20 mouse cellular contexts compared by ENCODE assay signal in the genomic region with DNA sequence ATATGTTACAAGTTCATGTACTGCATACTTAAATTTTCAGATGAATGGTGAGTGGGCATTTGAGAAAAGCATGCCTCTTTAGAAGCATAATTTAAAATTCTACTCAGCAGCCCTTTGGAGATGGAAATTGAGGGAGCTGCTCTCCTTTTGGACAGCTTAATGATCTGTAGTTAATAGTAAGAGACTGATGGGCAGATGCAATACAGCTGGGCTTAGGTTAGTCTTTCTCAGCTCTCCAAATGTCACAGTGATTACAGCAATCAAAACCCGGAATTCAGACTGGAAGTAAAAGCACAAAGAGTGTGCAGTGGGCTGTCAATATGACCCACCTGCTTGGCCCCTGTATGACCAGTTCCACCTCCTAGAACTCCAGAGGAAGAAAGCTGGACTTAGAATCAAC. TPM values are rescaled to one million over a fixed set of nuclear protein-coding genes. Genes with fewer than 3 reads are reported as not detected.
A peak's percentile ranks its signal among the peaks of the same experiment; 100 is the strongest.
DNase-seq lines count a peak whose midpoint lies in the region; ATAC-seq lines count a peak whose summit lies in the region.
"Had no signal": no experiment of that assay in that cellular context is flagged by ENCODE, and none has a peak within 500 bp of the region (broad histone marks: within the 10 kb centered on the region; RNA-seq: fewer than 3 reads in every experiment).

No protein-coding gene starts in this region.

- no peaks in the 10 kb centered on the region for H3K9me3 ChIP-seq in forebrain, embryonic 13.5 days (replicated peaks)
- H3K9me3 ChIP-seq in forebrain, embryonic 10.5 days: no peaks in the 10 kb centered on the region
- no peaks in the 10 kb centered on the region for H3K9me3 ChIP-seq in neural tube, embryonic 11.5 days (ENCODE audit: control insufficient read depth, low read length)
- no peaks in the 10 kb centered on the region for H3K9me3 ChIP-seq in neural tube, embryonic 15.5 days (replicated peaks)
- H3K9me3 ChIP-seq: embryonic facial prominence, embryonic 13.5 days; heart, embryonic 10.5 days; hindbrain, embryonic 12.5 days had no signal

- H3K4me2 ChIP-seq in forebrain, embryonic 13.5 days: no peak overlapping the region
- H3K4me2 ChIP-seq in neural tube, embryonic 11.5 days (ENCODE audit: low read depth): no peak overlapping the region
- H3K4me2 ChIP-seq in neural tube, embryonic 15.5 days: no peak overlapping the region
- H3K4me2 ChIP-seq: embryonic facial prominence, embryonic 13.5 days; hindbrain, embryonic 12.5 days had no signal

- no peak overlapping the region for H3K9ac ChIP-seq in forebrain, embryonic 13.5 days
- H3K9ac ChIP-seq in neural tube, embryonic 11.5 days (ENCODE audit: low read length): no peak overlapping the region
- no peak overlapping the region for H3K9ac ChIP-seq in neural tube, embryonic 15.5 days (replicated peaks)
- H3K9ac ChIP-seq: embryonic facial prominence, embryonic 13.5 days; hindbrain, embryonic 12.5 days had no signal

- H3K36me3 ChIP-seq in forebrain, embryonic 13.5 days (ENCODE audit: poor library complexity, severe bottlenecking): peaks cover 15% of the 10 kb centered on the region
- H3K36me3 ChIP-seq in forebrain, embryonic 10.5 days (replicated peaks): no peaks in the 10 kb centered on the region
- no peaks in the 10 kb centered on the region for H3K36me3 ChIP-seq in neural tube, embryonic 11.5 days (ENCODE audit: control insufficient read depth, insufficient read depth, low read length)
- no peaks in the 10 kb centered on the region for H3K36me3 ChIP-seq in neural tube, embryonic 15.5 days
- H3K36me3 ChIP-seq: embryonic facial prominence, embryonic 13.5 days; heart, embryonic 10.5 days had no signal

- no peaks in the 10 kb centered on the region for H3K27me3 ChIP-seq in forebrain, embryonic 13.5 days
- H3K27me3 ChIP-seq in forebrain, embryonic 10.5 days (ENCODE audit: poor library complexity, severe bottlenecking): no peaks in the 10 kb centered on the region
- no peaks in the 10 kb centered on the region for H3K27me3 ChIP-seq in neural tube, embryonic 11.5 days (ENCODE audit: control insufficient read depth, insufficient read depth, low read length)
- H3K27me3 ChIP-seq in neural tube, embryonic 15.5 days (replicated peaks): no peaks in the 10 kb centered on the region
- H3K27me3 ChIP-seq: embryonic facial prominence, embryonic 13.5 days; hindbrain, embryonic 12.5 days had no signal

- WGBS in forebrain, embryonic 13.5 days: 19% methylated on average over 1 of the region's 1 CpGs
- 71% methylated on average over 1 of the region's 1 CpGs for WGBS in forebrain, embryonic 10.5 days
- WGBS in neural tube, embryonic 11.5 days: 34% methylated on average over 1 of the region's 1 CpGs
- WGBS in neural tube, embryonic 15.5 days: 11% methylated on average over 1 of the region's 1 CpGs

- H3K4me1 ChIP-seq in forebrain, embryonic 13.5 days: peaks cover 27% of the 10 kb centered on the region
- H3K4me1 ChIP-seq in forebrain, embryonic 10.5 days: no peaks in the 10 kb centered on the region
- H3K4me1 ChIP-seq in neural tube, embryonic 11.5 days (ENCODE audit: control insufficient read depth, insufficient read depth, low read length): no peaks in the 10 kb centered on the region
- H3K4me1 ChIP-seq in neural tube, embryonic 15.5 days: no peaks in the 10 kb centered on the region
- H3K4me1 ChIP-seq: embryonic facial prominence, embryonic 13.5 days; heart, embryonic 10.5 days; hindbrain, embryonic 12.5 days had no signal

- DNase-seq in forebrain, embryonic 10.5 days (ENCODE audit: extremely low spot score, low spot score): no peak
- DNase-seq in neural tube, embryonic 11.5 days (ENCODE audit: low spot score): no peak
- peak; percentile 34 for DNase-seq in retina, embryonic 14.5 days (ENCODE audit: low spot score)
- DNase-seq in right cerebral cortex, adult 2 months (ENCODE audit: low spot score in 2 of 2): no peak
- DNase-seq in lung, postnatal 36 days: no peak
- DNase-seq: adrenal gland, postnatal 14 days; cerebellum, adult 18-20 months; cerebellum, adult 9-11 months; cerebellum, postnatal 36 days; gastrocnemius, postnatal 10 days; heart, adult 18-20 months; heart, postnatal 10 days; heart, postnatal 4 days had no signal

- no peak overlapping the region for H3K4me3 ChIP-seq in forebrain, embryonic 13.5 days
- no peak overlapping the region for H3K4me3 ChIP-seq in forebrain, embryonic 10.5 days
- no peak overlapping the region for H3K4me3 ChIP-seq in neural tube, embryonic 11.5 days (ENCODE audit: low read depth, low read length)
- no peak overlapping the region for H3K4me3 ChIP-seq in neural tube, embryonic 15.5 days (replicated peaks)
- H3K4me3 ChIP-seq: embryonic facial prominence, embryonic 13.5 days; heart, embryonic 10.5 days; hindbrain, embryonic 12.5 days had no signal

- H3K27ac ChIP-seq in forebrain, embryonic 13.5 days: peak overlapping the region; percentile 52; the same call in 1 of the 2 replicates
- no peak overlapping the region for H3K27ac ChIP-seq in forebrain, embryonic 10.5 days
- H3K27ac ChIP-seq in neural tube, embryonic 11.5 days (ENCODE audit: low read depth, low read length): no peak overlapping the region
- no peak overlapping the region for H3K27ac ChIP-seq in neural tube, embryonic 15.5 days (replicated peaks)
- H3K27ac ChIP-seq: embryonic facial prominence, embryonic 13.5 days; heart, embryonic 10.5 days; hindbrain, embryonic 12.5 days had no signal

- peak; percentile 73 for ATAC-seq in forebrain, embryonic 13.5 days
- ATAC-seq in neural tube, embryonic 11.5 days (ENCODE audit: insufficient read depth, low FRiP score, low TSS enrichment): peak; percentile 67; the same call in 1 of the 2 replicates
- no peak for ATAC-seq in neural tube, embryonic 15.5 days (ENCODE audit: low FRiP score)
- ATAC-seq: hindbrain, embryonic 16.5 days had no signal

RNA-seq across cellular contexts. Expression of a gene that starts 24.1 kb away (rescaled TPM):
- 86.1 and 90.4 TPM in 2 replicates for polyA plus RNA-seq in forebrain, embryonic 13.5 days (2015; fragmentation: Nextera tagmentation; extraction: Ambion mirVana)
- 4.8 and 7.0 TPM in 2 replicates for polyA plus RNA-seq in forebrain, embryonic 10.5 days (2016; fragmentation: Nextera tagmentation; extraction: Ambion mirVana)
- polyA plus RNA-seq in neural tube, embryonic 11.5 days (2014; fragmentation: Nextera tagmentation; extraction: Ambion mirVana): 9.5 and 11.0 TPM in 2 replicates
- polyA plus RNA-seq in neural tube, embryonic 15.5 days (2015; fragmentation: Nextera tagmentation; extraction: Ambion mirVana): 28.2 and 35.7 TPM in 2 replicates
- polyA plus RNA-seq: C2C12 had no signal
